Mouse (Mus musculus) natural killer cell, adult 2 months (primary cell): ENCODE measurements around the gene Ppp2r5b.

Experiments
- DNase-seq, 2 experiments: peaks; one replicate each; pipeline ENCODE4 v3.0.0; 2022; ENCODE audit warnings: low spot score in 2 of 2

Ppp2r5b gene

GRCm38 (mm10) chr19:6235084-6236052, at the start of gene Ppp2r5b:
Gene Ppp2r5b, minus strand, starts transcription at chr19:6235872.
- DNase-seq = peak; percentile 95 to 96

GRCm38 (mm10) chr19:6285226-6285625, 49.6 kb upstream of the Ppp2r5b start:
- DNase-seq = no peak

GRCm38 (mm10) chr19:6284502-6284901, 48.8 kb upstream of the Ppp2r5b start:
- DNase-seq = no peak

- DNase-seq = no peak
These were observed 47.3 kb upstream of the Ppp2r5b start for GRCm38 (mm10) chr19:6283001-6283400.

- no peak for DNase-seq
These were observed 45.7 kb upstream of the Ppp2r5b start for GRCm38 (mm10) chr19:6281122-6282020.

DNA sequence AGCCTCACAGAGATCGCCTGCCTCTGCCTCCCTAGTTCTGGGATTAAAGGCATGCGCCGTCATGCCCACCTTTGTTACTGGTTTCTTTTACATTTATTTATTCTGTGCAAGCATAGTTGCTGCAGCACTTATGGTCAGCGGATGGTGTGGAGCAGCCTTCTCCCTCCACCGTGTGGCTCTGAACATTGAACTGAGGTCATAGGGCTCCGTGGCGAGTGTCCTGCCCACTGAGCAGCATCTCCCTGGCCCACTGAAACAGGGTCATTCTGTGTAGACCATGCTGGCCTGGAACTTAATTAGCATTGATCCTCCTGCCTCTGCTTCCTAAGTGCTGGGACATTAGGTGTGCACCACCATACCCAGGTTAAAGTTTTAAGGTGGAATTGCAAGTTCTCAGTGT, 44.9 kb upstream of the Ppp2r5b start:
- DNase-seq = no peak

DNA sequence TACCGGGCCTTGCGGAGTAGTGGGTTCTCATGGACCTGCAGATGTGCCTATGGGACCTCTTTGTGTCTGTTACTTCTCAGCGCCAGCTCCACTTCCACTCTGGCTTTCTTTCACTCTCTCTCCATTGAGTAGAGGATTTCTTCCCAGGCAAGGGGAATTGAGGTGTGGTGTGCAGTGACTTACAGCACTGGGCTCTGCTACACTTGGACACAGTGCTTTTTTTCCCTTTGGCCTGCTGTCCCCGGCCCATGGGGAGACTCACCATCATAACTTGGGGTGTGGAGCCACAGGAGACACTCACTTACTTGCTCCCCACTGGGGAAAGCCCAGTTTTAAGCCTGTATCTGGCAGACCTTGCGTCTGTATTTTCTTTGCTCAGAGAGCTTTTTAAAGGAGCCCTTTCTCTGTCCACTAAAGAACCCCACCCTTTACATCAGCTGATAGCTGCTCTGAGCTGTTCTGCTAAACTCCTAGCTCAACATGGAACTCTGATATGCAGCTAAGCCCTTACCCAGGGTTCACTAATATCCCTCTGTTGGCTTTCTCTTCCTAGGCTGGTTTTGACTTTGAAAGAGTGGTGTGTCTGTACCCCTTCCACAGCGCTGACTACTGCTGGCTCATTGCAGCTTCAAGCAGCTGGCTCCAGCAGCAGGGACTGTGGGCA, 43.9 kb upstream of the Ppp2r5b start:
- DNase-seq = no peak

DNA sequence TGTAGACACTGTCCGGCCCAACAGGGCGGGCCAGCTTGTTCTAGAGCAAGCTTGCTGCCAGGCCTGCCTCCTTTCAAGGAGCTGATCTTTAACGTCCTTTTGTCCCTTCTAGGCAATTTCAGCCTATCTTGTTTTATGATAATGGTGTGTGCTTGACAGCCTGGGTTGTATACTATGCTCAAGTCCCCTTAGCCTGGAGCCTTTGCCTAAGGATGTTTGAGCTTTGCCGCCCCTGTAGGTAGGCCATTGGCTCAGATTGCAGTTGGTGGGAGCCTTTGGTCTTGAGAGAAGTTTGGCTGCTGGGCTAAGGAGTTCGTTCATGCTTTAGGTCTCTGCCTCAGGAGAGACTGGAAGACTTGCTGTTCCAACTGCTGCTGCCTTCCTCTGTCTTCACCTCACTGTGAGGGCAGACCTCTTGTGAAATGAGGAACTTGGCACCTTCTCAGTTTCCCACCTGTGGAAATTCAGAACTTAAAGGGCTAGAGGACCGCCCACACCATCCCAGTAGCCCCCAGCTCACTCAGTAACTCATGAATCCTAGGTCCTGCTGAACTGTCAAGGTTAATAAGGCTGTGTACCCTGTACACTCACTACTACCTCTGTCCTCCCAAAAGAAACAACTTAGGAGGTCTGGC, 42.9 kb upstream of the Ppp2r5b start:
- no peak for DNase-seq

DNA sequence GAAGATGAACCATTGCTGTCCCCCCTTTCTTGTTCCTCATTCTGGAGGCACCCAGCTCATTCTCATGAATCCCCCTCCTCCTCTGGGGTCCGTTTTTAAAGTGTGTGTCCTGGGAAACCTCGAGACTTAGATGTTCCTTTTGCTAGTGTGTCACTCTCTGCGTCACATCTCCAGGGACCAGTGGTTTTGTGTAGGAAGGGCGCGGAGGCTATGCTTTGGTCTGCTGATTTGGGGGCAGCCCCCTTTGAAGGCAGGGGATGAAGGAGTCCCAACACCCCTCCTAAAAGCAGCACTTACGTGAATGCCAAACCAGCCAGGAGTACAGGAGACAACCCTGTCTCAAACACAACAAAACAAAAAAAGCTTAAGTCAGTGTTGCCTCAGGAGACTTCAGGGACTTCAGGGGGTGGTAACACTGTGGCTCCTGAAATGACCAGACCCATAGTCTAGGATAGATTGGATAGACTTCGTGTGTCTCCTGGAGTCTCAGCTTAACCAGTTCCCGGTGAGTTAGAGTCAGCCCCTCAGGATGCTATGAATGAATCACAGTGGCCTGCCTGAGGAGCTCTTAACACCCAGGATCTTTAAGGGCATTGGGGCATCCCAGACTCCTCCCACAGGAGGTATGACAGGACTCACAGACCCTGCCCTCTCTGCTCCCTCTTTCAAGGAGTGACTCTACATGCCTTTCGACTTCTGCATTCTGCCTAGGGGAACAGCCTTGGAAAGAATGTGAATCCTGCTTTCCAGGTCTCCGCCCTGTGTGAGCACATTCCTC, 42.2 kb upstream of the Ppp2r5b start:
- DNase-seq = peak in 1 of 2 experiments; percentile 68

DNA sequence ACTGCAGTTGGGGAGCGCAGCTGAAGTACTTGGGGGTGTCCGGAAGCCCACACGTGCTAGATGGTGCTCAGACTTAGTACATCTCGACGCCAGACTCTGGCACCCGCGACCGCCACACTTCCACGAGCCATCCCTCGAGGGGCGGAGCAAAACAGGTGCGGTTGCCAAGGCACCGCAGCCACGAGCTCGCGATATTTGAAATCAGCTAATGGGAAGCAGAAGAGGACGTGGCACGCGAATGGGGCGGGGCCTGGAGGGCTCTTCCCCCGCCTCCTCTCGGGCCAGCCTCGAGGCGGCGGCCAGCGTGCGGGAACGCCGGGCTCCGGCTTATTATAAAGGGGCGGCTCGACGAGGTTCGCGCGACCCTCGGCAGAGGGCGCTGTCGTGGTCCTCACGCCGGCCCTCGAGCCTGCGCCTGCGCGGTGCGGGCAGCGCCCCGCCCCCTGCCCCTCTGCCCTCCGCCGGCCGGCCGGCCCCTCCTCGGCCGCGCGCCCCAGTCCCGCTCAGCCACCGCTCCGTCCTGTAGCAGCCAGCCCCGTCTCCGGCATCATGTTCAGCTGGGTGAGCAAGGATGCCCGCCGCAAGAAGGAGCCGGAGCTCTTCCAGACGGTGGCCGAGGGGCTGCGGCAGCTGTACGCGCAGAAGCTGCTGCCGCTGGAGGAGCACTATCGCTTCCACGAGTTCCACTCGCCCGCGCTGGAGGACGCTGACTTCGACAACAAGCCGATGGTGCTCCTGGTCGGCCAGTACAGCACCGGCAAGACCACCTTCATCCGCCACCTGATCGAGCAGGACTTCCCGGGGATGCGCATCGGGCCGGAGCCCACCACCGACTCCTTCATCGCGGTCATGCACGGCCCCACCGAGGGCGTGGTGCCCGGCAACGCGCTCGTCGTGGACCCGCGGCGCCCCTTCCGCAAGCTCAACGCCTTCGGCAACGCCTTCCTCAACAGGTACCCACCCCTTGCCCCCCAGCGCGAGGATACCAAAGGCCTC, 41.1 kb upstream of the Ppp2r5b start, which contains the start of gene Ehd1:
Ehd1 (plus strand) TSS at position 300 of the 996 bp plus-strand sequence.
- peak; percentile 94 to 98 for DNase-seq

- peak; percentile 65 to 77 for DNase-seq
These were observed 40.2 kb upstream of the Ppp2r5b start for GRCm38 (mm10) chr19:6275740-6276389.

DNA sequence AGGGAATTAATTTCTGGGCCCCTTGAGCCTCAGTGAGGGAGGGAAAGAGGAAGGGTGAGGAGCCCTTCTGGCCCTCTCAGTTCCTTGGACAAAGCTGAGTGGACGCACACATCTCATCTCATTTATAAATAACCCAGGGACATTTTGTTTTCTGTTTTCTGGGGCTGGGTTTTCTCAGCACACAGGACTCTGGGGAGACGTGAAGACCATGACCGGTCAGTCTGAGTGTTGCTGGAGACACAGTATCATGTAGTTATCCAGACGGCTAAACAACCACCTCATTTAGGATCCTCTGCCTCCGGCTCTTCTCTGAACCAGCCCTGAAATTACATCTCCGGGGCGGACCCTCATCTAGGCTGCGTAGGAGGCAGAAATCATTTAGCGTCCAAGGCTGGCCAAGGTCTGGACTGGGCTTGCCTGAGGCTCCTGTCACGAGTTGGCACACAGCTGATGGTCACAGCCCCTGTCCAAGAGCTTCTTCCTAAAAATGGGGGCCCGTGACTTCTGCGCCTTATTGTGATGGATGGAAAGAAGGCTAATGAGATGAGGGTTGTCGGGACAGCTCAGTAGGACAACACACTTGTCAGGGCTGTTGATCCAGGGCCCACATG, 38.4 kb upstream of the Ppp2r5b start:
- no peak for DNase-seq

- DNase-seq = no peak
These were observed 37.9 kb upstream of the Ppp2r5b start for GRCm38 (mm10) chr19:6273592-6273991.

- DNase-seq = no peak
These were observed 37.1 kb upstream of the Ppp2r5b start for GRCm38 (mm10) chr19:6272738-6273137.

DNA sequence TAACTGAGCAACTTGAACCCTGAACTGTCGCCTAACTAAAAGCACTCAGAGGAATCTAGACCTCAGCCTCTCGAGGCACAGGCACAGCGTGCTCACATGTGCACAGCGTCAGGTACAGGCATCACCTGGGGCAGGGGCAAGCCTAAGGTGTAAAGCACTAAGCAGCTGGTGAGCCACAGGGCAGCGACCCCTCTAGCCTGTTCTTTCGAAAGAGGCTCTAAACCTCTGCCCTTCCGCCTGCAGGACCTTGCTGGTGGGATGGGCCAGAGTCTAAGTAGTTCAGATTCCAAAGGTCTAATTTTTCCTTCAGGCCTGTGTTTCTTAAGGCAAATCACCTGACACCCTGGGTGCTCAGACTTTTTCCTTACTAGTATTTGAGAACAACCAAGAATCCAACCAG, 36.4 kb upstream of the Ppp2r5b start:
- no peak for DNase-seq

DNA sequence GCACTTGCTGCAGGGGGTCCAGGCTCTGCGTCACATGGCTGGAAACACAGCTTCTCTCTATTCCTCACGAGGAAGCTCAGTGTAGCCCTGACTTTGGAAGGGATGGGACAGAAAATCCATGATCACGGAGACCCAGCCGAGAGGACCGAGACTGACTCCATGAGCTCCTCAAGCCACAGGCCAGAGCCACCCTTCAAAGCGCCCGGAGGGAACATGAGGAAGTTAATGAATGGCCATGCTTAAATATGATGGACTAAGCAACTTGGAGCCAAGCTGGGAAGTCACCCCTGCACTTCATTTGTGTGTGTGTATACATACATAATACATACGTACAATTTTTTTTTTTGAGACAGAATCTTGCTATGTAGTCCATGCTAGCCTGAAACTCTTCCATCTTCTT, 35.5 kb upstream of the Ppp2r5b start:
- DNase-seq = no peak

GRCm38 (mm10) chr19:6270661-6271060, 35.0 kb upstream of the Ppp2r5b start:
- no peak for DNase-seq

GRCm38 (mm10) chr19:6269798-6270475, 34.3 kb upstream of the Ppp2r5b start:
- no peak for DNase-seq
